ENCODE assay signal across 12 mouse cellular contexts in the genomic region with DNA sequence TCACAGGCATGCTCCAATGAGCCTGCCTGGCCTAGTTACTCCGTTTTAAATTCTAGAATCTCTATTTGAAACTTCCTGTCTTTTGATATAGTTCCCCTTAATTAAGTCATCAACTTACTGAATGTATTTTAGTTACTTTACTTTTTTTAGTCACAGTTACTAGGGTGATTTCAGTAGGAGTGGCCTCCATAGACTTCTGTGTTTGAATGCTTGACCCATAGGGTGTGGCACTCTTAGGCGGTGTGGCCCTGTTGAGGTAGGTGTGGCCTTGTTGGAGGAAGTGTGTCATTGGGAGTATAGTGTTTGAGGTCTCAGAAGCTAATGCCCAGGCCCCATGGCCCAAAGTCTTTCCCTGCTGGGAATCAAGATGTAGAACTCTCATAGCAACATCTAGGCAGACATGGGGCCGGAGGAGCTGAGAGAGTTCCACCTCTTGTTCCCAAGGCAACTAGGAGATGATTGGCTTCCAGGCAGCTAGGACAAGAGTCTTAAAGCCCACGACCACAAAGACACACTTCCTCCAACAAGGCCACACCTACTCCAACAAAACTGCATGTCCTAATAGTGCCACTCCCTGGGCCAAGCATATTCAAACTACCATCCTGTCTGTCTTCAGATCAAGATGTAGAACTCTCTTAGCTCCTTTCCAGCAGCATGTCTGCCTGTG. TPM values are rescaled to one million over a fixed set of nuclear protein-coding genes. Genes with fewer than 3 reads are reported as not detected.
A peak's percentile ranks its signal among the peaks of the same experiment; 100 is the strongest.
DNase-seq lines count a peak whose midpoint lies in the region; ATAC-seq and TF ChIP-seq lines count a peak whose summit lies in the region.
"Had no signal": no experiment of that assay in that cellular context is flagged by ENCODE, and none has a peak within 500 bp of the region (broad histone marks: within the 10 kb centered on the region; RNA-seq: fewer than 3 reads in every experiment).

No protein-coding gene starts in this region.

- no peaks in the 10 kb centered on the region for H3K36me3 ChIP-seq in lung, postnatal 0 days (ENCODE audit: insufficient read depth, low read length)
- H3K36me3 ChIP-seq in hindbrain, embryonic 12.5 days: peaks cover 20% of the 10 kb centered on the region

- TF ChIP-seq EP300 in lung, postnatal 0 days (IDR thresholded peaks at IDR 0.05): no peak

- no peaks in the 10 kb centered on the region for H3K9me3 ChIP-seq in lung, postnatal 0 days (ENCODE audit: low read length)
- H3K9me3 ChIP-seq in hindbrain, embryonic 12.5 days (replicated peaks): 0 out of 2 replicates have a peak, but pooled peaks cover 3% of the 10 kb centered on the region
- H3K9me3 ChIP-seq: forebrain, embryonic 13.5 days; neural tube, embryonic 13.5 days had no signal

- peak; percentile 62 for ATAC-seq in lung, postnatal 0 days
- ATAC-seq in granulocyte monocyte progenitor cell, adult 5-6 weeks (replicated peaks; ENCODE audit: poor library complexity, severe bottlenecking): peak; percentile 93
- ATAC-seq in hindbrain, embryonic 12.5 days (ENCODE audit: low FRiP score): no peak
- ATAC-seq: forebrain, embryonic 13.5 days had no signal

- H3K4me2 ChIP-seq in lung, postnatal 0 days (replicated peaks; ENCODE audit: low read depth, low read length): no peak overlapping the region
- H3K4me2 ChIP-seq in hindbrain, embryonic 12.5 days (replicated peaks): no peak overlapping the region
- H3K4me2 ChIP-seq: forebrain, embryonic 13.5 days; hindbrain, embryonic 14.5 days; neural tube, embryonic 13.5 days had no signal

- no peak overlapping the region for H3K27ac ChIP-seq in lung, postnatal 0 days (ENCODE audit: low read length)
- no peak overlapping the region for H3K27ac ChIP-seq in hindbrain, embryonic 12.5 days
- H3K27ac ChIP-seq: forebrain, embryonic 13.5 days; hindbrain, embryonic 14.5 days; layer of hippocampus, adult 2 months; neural tube, embryonic 13.5 days had no signal

- DNase-seq in lung, postnatal 0 days (ENCODE audit: low spot score): peak; percentile 33
- DNase-seq in lung, adult 2 months: no peak
- DNase-seq in lung, postnatal 4 days: peak; percentile 13 to 36
- DNase-seq in ovary, postnatal 14 days (ENCODE audit: low spot score): no peak
- no peak for DNase-seq in layer of hippocampus, postnatal 36 days
- no peak for DNase-seq in layer of hippocampus, adult 11-12 months (ENCODE audit: low spot score)

- H3K9ac ChIP-seq in lung, postnatal 0 days (replicated peaks; ENCODE audit: low read depth): no peak overlapping the region
- no peak overlapping the region for H3K9ac ChIP-seq in hindbrain, embryonic 12.5 days
- H3K9ac ChIP-seq: forebrain, embryonic 13.5 days; hindbrain, embryonic 14.5 days; neural tube, embryonic 13.5 days had no signal

- TF ChIP-seq POLR2A in lung, adult 2 months (IDR thresholded peaks at IDR 0.05; ENCODE audit: borderline replicate concordance, extremely low read depth, low read depth, low read length): no peak

- H3K4me1 ChIP-seq in lung, postnatal 0 days (ENCODE audit: insufficient read depth, low read depth, low read length): no peaks in the 10 kb centered on the region
- no peaks in the 10 kb centered on the region; the same call in 1 of the 2 replicates for H3K4me1 ChIP-seq in lung, adult 2 months (ENCODE audit: control insufficient read depth, insufficient read depth, low read length)
- H3K4me1 ChIP-seq in hindbrain, embryonic 12.5 days: no peaks in the 10 kb centered on the region
- H3K4me1 ChIP-seq: forebrain, embryonic 13.5 days; neural tube, embryonic 13.5 days had no signal

- no peak for TF ChIP-seq CTCF in lung, postnatal 0 days (IDR thresholded peaks at IDR 0.05)
- TF ChIP-seq CTCF in lung, adult 2 months (IDR thresholded peaks at IDR 0.05; ENCODE audit: insufficient read depth, low read length): no peak

- WGBS in lung, postnatal 0 days: 53% methylated on average over 4 of the region's 4 CpGs
- 47% methylated on average over 4 of the region's 4 CpGs for WGBS in lung, adult 2 months
- WGBS in hindbrain, embryonic 12.5 days: 70% methylated on average over 4 of the region's 4 CpGs

- H3K4me3 ChIP-seq in lung, postnatal 0 days (ENCODE audit: low read depth, low read length): no peak overlapping the region
- H3K4me3 ChIP-seq in lung, adult 2 months (replicated peaks; ENCODE audit: extremely low read depth, low read depth, low read length): no peak overlapping the region
- no peak overlapping the region for H3K4me3 ChIP-seq in hindbrain, embryonic 12.5 days
- H3K4me3 ChIP-seq: forebrain, embryonic 13.5 days; layer of hippocampus, adult 2 months; neural tube, embryonic 13.5 days had no signal

- no peaks in the 10 kb centered on the region for H3K27me3 ChIP-seq in lung, postnatal 0 days (replicated peaks; ENCODE audit: insufficient read depth, low read length)
- no peaks in the 10 kb centered on the region for H3K27me3 ChIP-seq in hindbrain, embryonic 12.5 days
- H3K27me3 ChIP-seq: forebrain, embryonic 13.5 days; neural tube, embryonic 13.5 days had no signal

RNA-seq across cellular contexts. Expression of gene Usp45, which starts 11.7 kb away (rescaled TPM):
- 3.1 and 5.3 TPM in 2 replicates for polyA plus RNA-seq in lung, postnatal 0 days (2015; fragmentation: Nextera tagmentation; extraction: Ambion mirVana)
- polyA plus RNA-seq in lung, adult 2 months (2012; rRNA removed): 3.5 and 3.9 TPM in 2 replicates
- total RNA-seq in granulocyte monocyte progenitor cell, adult 5-6 weeks (2014; fragmentation: Nextera tagmentation): 15.3 and 29.5 TPM in 2 replicates
- total RNA-seq in granulocyte monocyte progenitor cell, adult 5-6 weeks (2017): 12.0 and 14.4 TPM in 2 replicates
- total RNA-seq in layer of hippocampus, postnatal 36 days (2021): 10 to 100 TPM; 51.2 to 58.8 TPM
- 11.3 and 11.5 TPM in 2 replicates for polyA plus RNA-seq in hindbrain, embryonic 12.5 days (2016; fragmentation: Nextera tagmentation; extraction: Ambion mirVana)

RNA-seq across cellular contexts. Expression of gene Tstd3, which starts 11.8 kb away (rescaled TPM):
- 5.9 and 6.1 TPM in 2 replicates for polyA plus RNA-seq in lung, postnatal 0 days (2015; fragmentation: Nextera tagmentation; extraction: Ambion mirVana)
- polyA plus RNA-seq in lung, adult 2 months (2012; rRNA removed): 1.3 and 1.5 TPM in 2 replicates
- total RNA-seq in granulocyte monocyte progenitor cell, adult 5-6 weeks (2014; fragmentation: Nextera tagmentation): 9.1 and 11.7 TPM in 2 replicates
- 11.8 and 13.1 TPM in 2 replicates for total RNA-seq in granulocyte monocyte progenitor cell, adult 5-6 weeks (2017)
- 10 to 100 TPM; 25.4 to 26.7 TPM for total RNA-seq in layer of hippocampus, postnatal 36 days (2021)
- polyA plus RNA-seq in hindbrain, embryonic 12.5 days (2016; fragmentation: Nextera tagmentation; extraction: Ambion mirVana): 24.9 and 27.3 TPM in 2 replicates

RNA-seq across cellular contexts. Expression of gene Ccnc, which starts 27.8 kb away (rescaled TPM):
- 32.3 TPM in 2 replicates for polyA plus RNA-seq in lung, postnatal 0 days (2015; fragmentation: Nextera tagmentation; extraction: Ambion mirVana)
- polyA plus RNA-seq in lung, adult 2 months (2012; rRNA removed): 3.7 and 6.2 TPM in 2 replicates
- total RNA-seq in granulocyte monocyte progenitor cell, adult 5-6 weeks (2014; fragmentation: Nextera tagmentation): 22.2 and 31.3 TPM in 2 replicates
- 34.0 and 41.4 TPM in 2 replicates for total RNA-seq in granulocyte monocyte progenitor cell, adult 5-6 weeks (2017)
- total RNA-seq in layer of hippocampus, postnatal 36 days (2021): 10 to 100 TPM; 39.3 to 42.2 TPM
- polyA plus RNA-seq in hindbrain, embryonic 12.5 days (2016; fragmentation: Nextera tagmentation; extraction: Ambion mirVana): 62.6 and 62.8 TPM in 2 replicates

Comparison
In these comparisons a context has a peak if more than half of its experiments do, and no peak if none do; other contexts are left out.
1. DNase-seq: peak in lung, postnatal 0 days (single experiment) and lung, postnatal 4 days (2 of 2); none in lung, adult 2 months (single experiment), ovary, postnatal 14 days (single experiment), layer of hippocampus, postnatal 36 days (0 of 2) and layer of hippocampus, adult 11-12 months (single experiment).